Mouse (Mus musculus): ENCODE measurements around the gene Cfap57. TPM values are rescaled to one million over a fixed set of nuclear protein-coding genes. Genes with fewer than 3 reads are reported as not detected.
"Not testable (repeated sequence)": the region's sequence is repeated elsewhere in the genome, so short reads cannot be mapped to it uniquely, and the experiment has no call there.

Cfap57 gene
- polyA plus RNA-seq, 1 experiment from 2014 or later: 0.92 TPM

DNA sequence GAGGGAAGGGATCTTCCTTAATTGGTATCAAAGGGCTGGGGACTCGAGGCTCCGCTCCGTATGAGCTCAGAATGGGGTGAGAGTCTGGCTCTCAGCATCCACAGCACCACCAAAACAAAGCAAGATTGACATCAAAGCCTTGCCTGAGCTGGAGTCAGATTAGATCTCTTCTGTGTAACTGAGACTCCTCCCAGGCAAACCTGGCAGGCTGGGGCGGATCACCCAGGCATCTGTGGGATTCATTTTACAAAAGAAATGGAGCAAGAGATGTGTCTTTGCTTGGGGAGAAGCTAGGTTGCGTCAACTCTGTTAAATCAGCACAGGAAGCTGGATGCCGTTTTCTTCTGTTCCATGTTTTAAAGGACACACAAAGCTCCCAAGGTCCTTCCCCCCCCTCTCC is 111.5 kb downstream of the Cfap57 start:
- 8% methylated on average over 6 of the region's 6 CpGs for WGBS
- H3K27me3 ChIP-seq: no peaks in the 10 kb centered on the region

DNA sequence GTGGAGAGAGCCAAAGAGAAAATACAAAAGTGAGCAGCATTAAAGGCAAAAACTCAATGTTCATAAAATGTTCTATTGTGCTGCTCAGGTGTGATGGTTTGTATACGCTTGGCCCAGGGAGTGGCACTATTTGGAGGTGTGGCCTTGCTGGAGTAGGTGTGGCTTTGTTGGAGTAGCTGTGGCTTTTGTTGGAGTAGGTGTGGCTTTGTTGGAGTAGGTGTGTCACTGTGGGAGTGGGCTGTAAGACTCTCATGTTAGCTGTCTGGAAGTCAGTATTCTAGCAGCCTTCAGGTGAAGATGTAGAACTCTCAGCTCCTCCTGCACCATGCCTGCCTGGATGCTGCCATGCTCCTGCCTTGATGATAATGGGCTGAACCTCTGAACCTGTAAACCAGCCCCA is 113.4 kb downstream of the Cfap57 start:
- 83% methylated on average over 1 of the region's 1 CpGs for WGBS
- not testable (repeated sequence) for ATAC-seq (ENCODE audit: low FRiP score, low read depth)

More for the DNA sequence above, 111.5 kb downstream of the Cfap57 start:
- Histone ChIP-seq H3K4me3 (no peak overlapping the region), H3K27ac (replicated peaks) (no peak overlapping the region), H3K4me1 (peaks cover 9% of the 10 kb centered on the region), H3K36me3 (no peaks in the 10 kb centered on the region), H3K4me2 (replicated peaks) (no peak overlapping the region), H3K9ac (replicated peaks) (no peak overlapping the region), H3K9me3 (no peaks in the 10 kb centered on the region)
- ATAC-seq (ENCODE audit: low FRiP score, low read depth): no peak

DNA sequence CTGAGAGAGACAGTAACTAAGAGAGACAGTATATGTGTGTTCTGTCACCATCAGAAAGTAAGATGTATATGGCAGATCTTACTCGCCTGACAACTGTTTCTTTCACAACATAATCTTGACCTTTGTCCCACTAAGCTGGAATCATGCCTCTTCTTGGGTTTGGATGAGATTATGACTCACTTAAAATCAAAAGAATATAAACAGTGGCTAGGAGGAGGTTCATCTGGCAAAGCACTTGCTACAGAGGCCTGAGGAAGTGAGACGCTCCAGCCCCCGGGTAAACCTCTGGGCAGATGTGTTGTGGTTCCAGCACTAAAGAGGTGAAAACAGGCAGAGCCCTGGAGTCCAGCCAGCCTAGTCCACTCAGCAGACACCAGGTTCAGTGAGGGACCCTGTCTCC is 115.0 kb downstream of the Cfap57 start:
- Histone ChIP-seq H3K4me1 (peaks cover 4% of the 10 kb centered on the region; the same call in 1 of the 2 replicates), H3K9ac (replicated peaks) (no peak overlapping the region), H3K27me3 (no peaks in the 10 kb centered on the region), H3K9me3 (no peaks in the 10 kb centered on the region), H3K27ac (replicated peaks) (no peak overlapping the region), H3K36me3 (no peaks in the 10 kb centered on the region), H3K4me2 (replicated peaks) (no peak overlapping the region), H3K4me3 (no peak overlapping the region)
- WGBS: 65% methylated on average over 3 of the region's 3 CpGs
- no peak for ATAC-seq (ENCODE audit: low FRiP score, low read depth)

More for the DNA sequence above, 113.4 kb downstream of the Cfap57 start:
- not testable (repeated sequence) for H3K27me3 ChIP-seq; H3K4me2 ChIP-seq (replicated peaks); H3K36me3 ChIP-seq; H3K9me3 ChIP-seq; H3K27ac ChIP-seq (replicated peaks); H3K9ac ChIP-seq (replicated peaks); H3K4me3 ChIP-seq; H3K4me1 ChIP-seq

Other genes with a start within 250 kb of the Cfap57 start
- gene Szt2, start 211.5 kb downstream of the Cfap57 start, polyA plus RNA-seq (2016; fragmentation: Nextera tagmentation; extraction: Ambion mirVana): 12.0 and 13.6 TPM in 2 replicates
- 144 and 147 TPM in 2 replicates for gene Med8, start 211.4 kb downstream of the Cfap57 start, polyA plus RNA-seq (2016; fragmentation: Nextera tagmentation; extraction: Ambion mirVana)
- 35.4 and 37.6 TPM in 2 replicates for gene Elovl1, start 192.7 kb downstream of the Cfap57 start, polyA plus RNA-seq (2016; fragmentation: Nextera tagmentation; extraction: Ambion mirVana)
- gene Cdc20, start 183.4 kb downstream of the Cfap57 start, polyA plus RNA-seq (2016; fragmentation: Nextera tagmentation; extraction: Ambion mirVana): 233 and 235 TPM in 2 replicates
- 0.54 and 0.77 TPM in 2 replicates for gene Mpl, start 163.3 kb downstream of the Cfap57 start, polyA plus RNA-seq (2016; fragmentation: Nextera tagmentation; extraction: Ambion mirVana)
- gene Tie1, start 130.7 kb downstream of the Cfap57 start, polyA plus RNA-seq (2016; fragmentation: Nextera tagmentation; extraction: Ambion mirVana): 16.2 and 21.0 TPM in 2 replicates
- gene 2610528J11Rik, start 93.8 kb downstream of the Cfap57 start, polyA plus RNA-seq (2016; fragmentation: Nextera tagmentation; extraction: Ambion mirVana): 0.26 and 0.48 TPM in 2 replicates
- gene Tmem125, start 76.7 kb downstream of the Cfap57 start, polyA plus RNA-seq (2016; fragmentation: Nextera tagmentation; extraction: Ambion mirVana): 0.13 and 0.26 TPM in 2 replicates
- gene Ebna1bp2, start within 50 bp of the Cfap57 start, polyA plus RNA-seq (2016; fragmentation: Nextera tagmentation; extraction: Ambion mirVana): 167 TPM in 2 replicates
- not detected in 2 replicates for gene Olfr62, start 38.2 kb upstream of the Cfap57 start, polyA plus RNA-seq (2016; fragmentation: Nextera tagmentation; extraction: Ambion mirVana)
- gene Olfr1342, start 72.0 kb upstream of the Cfap57 start, polyA plus RNA-seq (2016; fragmentation: Nextera tagmentation; extraction: Ambion mirVana): not detected in 2 replicates
- gene Olfr1341, start 82.7 kb upstream of the Cfap57 start, polyA plus RNA-seq (2016; fragmentation: Nextera tagmentation; extraction: Ambion mirVana): not detected in 2 replicates
- not detected in 2 replicates for gene Olfr1340, start 99.4 kb upstream of the Cfap57 start, polyA plus RNA-seq (2016; fragmentation: Nextera tagmentation; extraction: Ambion mirVana)
- not detected in 2 replicates for gene Olfr1339, start 111.4 kb upstream of the Cfap57 start, polyA plus RNA-seq (2016; fragmentation: Nextera tagmentation; extraction: Ambion mirVana)
- not detected in 2 replicates for gene Olfr1338, start 138.0 kb upstream of the Cfap57 start, polyA plus RNA-seq (2016; fragmentation: Nextera tagmentation; extraction: Ambion mirVana)
- gene Olfr1337, start 161.8 kb upstream of the Cfap57 start, polyA plus RNA-seq (2016; fragmentation: Nextera tagmentation; extraction: Ambion mirVana): not detected in 2 replicates
- gene Olfr1335, start 189.2 kb upstream of the Cfap57 start, polyA plus RNA-seq (2016; fragmentation: Nextera tagmentation; extraction: Ambion mirVana): not detected in 2 replicates
- gene Olfr1333, start 215.5 kb upstream of the Cfap57 start, polyA plus RNA-seq (2016; fragmentation: Nextera tagmentation; extraction: Ambion mirVana): not detected in 2 replicates
- gene Olfr1331, start 243.9 kb upstream of the Cfap57 start, polyA plus RNA-seq (2016; fragmentation: Nextera tagmentation; extraction: Ambion mirVana): not detected in 2 replicates

Measured in midbrain, embryonic 12.5 days (tissue).